Mouse (Mus musculus) layer of hippocampus, postnatal 25 days (tissue): ENCODE measurements around the gene Dnaaf1. TPM values are rescaled to one million over a fixed set of nuclear protein-coding genes. Genes with fewer than 3 reads are reported as not detected.
A peak's percentile ranks its signal among the peaks of the same experiment; 100 is the strongest.

Experiments used
- DNase-seq, 2 experiments: peaks; one replicate each; pipeline ENCODE4 v3.0.0; 2022; ENCODE audit warnings: mixed read lengths in 2 of 2, low spot score in 1 of 2; ENCODE audit errors: extremely low spot score in 1 of 2
- total RNA-seq, 2 experiments: library from RNA; stranded (reverse); gene quantifications; 2 replicates each; pipeline ENCODE4 v1.2.3; 2021

The Dnaaf1 gene
- total RNA-seq, 2 experiments from 2014 or later = 0.12 to 0.22 TPM

DNA sequence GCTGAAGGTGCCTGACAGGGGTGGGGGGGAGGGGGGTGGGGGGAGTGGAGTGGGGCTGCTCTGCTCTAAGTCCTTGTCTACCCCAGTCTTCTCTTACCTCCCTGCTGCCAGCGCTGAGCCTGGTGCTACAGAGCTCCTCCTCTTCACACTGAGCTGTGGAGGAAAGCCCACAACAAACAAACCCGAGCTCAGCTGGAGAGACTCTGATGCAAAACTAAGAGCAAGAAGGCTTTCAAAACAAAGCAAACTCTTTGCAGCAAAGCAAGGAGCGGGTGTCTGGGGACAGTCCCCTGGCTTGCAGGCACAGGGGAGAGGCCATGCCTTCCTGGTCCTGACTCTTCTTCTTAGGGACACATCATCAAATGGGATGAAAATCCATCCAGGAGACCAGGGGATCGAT lies 5.2 kb upstream of the Dnaaf1 start:
- DNase-seq = no peak

DNA sequence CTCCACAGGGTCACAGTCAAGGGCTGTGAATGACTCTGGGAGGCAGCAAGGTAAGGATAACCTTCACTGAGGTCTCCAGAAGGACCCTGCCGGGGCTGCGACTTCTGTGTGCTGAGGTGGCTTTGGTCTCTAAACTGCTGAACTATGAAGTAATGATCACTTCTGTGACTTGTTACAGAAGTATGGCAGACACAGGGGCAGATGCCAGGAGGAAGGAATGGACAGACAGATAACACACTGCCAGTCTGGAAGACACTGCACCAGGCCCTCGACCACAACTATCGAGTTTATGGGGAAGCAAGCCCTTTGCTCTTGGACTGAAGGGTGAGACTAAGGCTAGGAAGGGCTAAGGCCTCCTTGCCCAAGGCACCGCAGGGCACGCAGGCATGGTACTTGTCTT lies 3.9 kb upstream of the Dnaaf1 start:
- DNase-seq = no peak

DNA sequence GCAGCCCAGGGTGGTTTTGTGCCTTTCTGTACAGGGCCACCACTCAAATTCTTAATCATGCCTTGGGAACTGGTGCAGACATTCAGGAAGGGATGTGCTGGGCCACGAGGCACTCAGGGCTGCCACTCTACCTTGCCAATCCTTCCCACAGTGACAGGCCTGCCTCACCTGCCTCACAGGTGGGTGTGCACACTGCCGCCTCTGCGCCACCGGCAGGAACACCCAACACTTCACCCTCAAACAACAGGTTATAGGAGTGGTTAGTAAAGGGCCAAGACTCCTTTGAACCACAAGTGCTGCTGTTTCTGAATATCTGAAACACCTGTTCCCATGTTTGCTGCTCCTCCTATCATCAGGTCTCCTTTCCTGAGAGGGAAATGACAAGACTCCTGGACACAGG lies 2.6 kb upstream of the Dnaaf1 start:
- DNase-seq = no peak

DNA sequence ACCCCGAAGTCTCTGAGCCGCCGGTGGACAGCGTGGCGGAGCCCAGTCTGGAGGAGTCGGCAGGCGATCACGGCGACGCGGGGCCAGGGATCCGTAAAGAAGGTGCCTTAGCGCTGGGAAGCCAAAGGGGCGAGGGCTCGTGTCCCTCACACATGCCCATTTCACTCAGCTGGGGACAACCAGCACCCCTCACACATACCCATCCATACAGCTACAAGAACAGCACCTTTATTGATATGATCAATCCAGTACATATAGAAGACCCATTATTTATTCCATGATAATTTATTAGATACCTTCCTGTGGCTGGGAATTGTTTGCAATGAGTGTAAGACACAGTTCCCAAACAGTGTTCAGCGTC lies 311 bp downstream of the Dnaaf1 start:
- no peak for DNase-seq

DNA sequence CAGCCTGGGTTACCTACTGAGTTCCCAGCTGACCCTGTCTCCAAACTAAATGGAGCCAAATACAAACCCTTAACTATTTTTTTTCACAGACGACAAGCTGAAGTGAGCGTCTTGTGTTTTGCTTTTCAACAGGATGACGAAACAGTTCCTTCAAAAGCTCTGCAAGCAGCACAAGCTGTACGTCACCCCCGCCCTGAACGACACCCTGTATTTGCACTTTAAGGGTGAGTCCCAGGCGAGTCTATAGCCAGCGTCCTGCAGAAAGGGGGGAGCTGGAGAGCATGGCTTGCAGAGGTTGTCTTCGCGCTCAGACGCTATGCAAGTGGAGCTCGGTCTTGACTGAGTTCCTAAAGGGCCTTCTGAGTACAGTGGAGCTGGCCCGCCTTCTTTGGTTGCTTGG lies 4.1 kb downstream of the Dnaaf1 start:
- no peak for DNase-seq

DNA sequence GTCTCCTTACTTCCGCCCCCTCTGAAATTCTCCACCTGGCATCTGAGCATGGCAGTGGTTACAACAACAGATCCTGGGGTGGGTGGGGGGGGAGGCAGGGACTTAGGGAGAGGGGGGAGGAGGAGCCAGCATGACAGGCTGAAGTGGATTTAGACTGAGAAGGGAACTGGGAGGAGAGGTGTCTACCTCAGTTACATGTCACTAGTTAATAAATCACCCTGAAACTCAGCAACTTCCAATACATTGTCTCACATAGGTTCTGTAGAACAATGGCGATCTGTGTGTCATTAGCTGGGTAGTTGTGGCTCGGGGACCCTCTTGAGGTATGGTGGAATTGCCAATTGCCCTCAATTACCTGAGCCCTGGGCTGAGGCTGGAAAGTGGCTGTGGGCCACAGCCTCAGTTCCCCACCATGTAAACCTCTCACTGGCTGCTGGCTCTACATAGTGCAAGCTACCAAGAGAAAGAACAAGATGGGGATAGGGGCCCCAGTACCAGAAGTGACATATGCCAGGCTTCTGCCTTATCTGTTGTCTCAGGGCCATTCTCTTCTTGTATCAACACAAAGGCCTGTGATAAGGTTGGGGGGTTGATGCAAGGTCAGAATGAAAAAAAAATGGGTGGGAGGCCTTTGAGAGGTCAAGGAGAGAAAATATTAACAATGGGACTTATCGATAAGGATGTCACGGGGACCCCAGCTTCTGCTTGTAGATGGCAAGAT lies 5.6 kb downstream of the Dnaaf1 start:
- DNase-seq = no peak

DNA sequence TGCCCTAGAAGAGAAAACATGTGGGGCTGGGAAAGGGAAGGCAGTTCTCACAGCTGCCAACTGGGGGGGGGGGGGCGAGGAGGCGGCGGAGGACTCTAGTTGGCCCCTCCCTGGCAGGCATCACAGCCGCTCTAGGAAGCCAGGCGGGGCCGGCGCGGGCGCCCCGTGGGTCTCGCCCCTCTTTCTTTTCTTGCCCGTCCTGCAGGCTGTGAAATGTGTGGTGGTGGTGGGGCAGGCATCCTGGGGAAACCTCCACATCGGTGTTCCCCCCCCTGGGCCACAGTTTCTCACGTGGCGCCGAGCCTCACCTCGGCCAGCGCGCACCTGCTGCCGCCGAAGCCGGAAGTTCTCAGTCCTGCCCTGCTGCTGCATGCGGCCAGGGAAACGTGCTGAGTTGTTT lies 10.9 kb downstream of the Dnaaf1 start:
- DNase-seq = no peak

DNA sequence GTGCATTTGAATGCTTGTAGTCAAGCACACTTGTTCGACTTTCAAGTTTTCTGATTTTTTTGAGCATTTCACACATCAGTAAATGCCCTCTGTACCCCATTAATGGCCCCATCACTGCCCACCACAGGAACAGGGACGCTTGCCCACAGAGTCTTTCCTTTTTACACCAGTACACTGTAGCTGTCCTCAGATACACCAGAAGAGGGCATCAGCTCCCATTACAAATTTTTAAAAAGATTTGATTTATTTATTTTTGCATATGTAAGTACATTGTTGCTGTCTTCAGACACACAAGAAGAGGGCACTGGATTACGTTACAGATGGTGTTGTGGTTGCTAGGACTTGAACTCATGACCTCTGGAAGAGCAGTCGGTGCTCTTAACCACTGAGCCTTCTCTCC lies 13.3 kb downstream of the Dnaaf1 start:
- no peak for DNase-seq

DNA sequence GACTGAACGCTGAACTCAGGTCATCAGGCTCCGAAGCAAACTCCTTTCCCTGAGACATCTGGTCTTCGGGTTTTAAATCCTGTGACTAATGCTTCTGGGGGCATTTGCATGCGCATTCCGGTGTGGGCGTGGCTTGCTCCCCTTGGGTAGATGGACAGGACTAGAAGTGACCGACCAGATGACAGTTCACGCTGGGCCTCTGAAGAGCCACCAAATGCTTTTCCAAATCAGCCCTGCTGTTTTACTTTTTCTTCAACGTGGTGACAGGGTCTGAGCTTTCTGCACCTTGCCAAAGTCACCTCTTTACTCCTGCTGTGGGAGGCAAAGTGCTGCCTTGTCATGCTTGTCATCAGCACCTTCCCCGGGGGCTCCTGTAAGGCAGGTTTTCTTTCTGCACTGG lies 13.8 kb downstream of the Dnaaf1 start:
- no peak for DNase-seq

DNA sequence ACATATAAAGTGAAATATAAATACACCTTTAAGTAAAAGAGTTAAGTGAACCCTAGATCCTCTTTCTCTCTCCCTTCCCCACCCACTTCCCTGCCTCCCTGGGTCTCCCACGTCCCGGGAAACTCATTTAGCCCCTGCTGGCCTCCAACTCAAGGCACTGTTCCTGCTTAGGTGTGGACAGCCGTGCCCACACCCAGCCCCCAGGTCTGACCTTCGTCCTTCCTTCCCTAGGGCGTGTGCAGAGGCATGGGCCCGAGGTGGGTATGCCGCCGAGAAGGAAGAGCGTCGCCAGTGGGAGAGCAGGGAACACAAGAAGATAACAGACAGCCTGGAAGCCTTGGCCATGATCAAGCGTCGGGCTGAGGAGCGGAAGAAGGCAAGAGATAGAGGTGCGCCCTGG lies 15.3 kb downstream of the Dnaaf1 start:
- DNase-seq = no peak

DNA sequence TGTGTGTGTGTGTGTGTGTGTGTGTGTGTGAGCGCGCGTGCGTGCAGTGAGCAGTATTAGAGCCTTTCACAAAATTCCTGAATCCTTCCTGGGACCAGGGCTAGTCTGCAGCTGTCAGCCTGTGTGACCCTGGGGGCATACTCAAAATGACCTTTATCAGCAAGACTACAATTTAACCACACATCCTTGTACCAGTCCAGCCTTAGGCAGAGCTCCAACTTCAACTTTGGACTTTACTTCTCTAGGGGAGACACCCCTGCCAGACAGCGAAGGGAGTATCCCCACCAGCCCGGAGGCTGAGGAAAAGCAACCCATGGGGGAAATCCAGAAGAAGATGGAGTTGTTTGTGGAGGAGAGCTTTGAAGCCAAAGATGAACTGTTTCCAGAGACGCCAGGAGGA lies 16.4 kb downstream of the Dnaaf1 start:
- DNase-seq = no peak

DNA sequence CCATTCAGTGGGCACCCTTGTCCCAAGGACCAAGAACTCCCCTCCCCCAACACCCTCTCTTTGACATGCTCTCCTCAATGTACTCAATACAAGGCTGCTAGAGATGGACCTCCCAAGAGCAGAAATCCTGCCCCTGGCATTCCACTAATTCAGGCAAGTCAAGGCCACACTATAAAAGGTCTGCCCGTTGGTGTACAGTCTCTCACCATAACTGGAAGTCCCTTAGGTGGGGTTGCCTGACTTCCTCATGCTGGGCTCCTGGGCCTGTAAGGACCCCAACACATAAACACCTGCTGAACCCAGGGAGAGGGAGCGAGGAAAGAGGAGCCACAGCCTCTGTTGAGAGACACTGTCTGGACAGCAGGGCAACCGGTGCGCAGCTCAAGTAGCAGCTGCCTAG lies 28.7 kb downstream of the Dnaaf1 start:
- DNase-seq = no peak

DNA sequence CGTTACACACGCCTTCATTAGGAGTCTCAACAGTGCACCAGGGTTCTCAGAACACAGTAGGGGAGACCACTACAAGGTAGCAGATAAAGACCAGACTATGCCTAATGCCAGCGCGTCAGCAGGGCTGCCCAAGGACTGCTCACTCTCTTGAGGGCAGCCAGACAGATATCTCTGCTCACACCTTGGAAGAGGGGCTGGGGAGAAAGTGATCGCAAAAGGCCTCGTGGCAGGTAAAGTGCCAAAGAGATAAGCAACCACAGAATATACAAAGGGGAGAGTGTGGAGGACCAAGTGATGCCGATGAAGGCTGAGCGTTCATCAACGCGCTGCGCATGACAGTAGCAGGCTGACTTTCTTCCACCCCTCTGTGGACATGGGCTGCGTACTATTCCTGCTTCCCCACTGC lies 29.4 kb downstream of the Dnaaf1 start:
- DNase-seq = no peak

DNA sequence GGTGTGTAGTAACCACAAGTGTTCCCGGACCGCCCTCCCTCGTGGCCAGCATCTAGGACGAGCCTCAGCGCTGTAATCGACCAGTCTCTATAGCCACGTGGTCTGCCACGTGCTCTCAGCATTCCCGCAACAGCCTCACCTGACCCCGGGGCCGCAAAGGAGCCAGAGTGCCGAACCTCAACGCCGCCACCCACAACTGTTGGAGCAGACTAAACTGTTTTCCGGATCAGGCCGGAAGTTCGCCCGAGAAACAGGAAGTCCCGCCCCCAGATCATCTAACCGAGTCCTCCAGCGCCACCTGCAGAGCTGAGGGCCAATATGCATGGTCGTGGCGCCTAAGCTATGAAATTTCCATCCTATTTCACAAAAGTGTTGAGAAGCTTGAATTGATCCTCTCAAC lies 30.0 kb downstream of the Dnaaf1 start, which contains the start of gene Taf1c:
Taf1c (minus strand) TSS at position 227 of the 400 bp plus-strand sequence.
- DNase-seq = peak; percentile 92 to 96

DNA sequence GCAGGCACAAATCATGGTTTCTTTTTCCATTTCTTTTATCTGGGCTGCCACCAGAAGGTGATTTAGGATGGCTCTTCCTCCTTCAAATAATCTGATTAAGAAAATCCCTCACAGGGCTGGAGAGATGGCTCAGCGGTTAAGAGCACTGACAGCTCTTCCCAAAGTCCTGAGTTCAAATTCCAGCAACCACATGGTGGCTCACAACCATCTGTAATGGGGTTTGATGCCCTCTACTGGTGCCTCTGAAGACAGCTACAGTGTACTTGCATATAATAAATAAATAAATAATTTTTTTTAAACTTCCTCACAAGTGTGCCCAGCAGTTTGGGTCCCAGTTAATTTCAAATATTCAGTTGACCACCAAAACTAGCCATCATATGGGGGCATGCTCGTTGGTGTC lies 31.2 kb downstream of the Dnaaf1 start:
- no peak for DNase-seq

DNA sequence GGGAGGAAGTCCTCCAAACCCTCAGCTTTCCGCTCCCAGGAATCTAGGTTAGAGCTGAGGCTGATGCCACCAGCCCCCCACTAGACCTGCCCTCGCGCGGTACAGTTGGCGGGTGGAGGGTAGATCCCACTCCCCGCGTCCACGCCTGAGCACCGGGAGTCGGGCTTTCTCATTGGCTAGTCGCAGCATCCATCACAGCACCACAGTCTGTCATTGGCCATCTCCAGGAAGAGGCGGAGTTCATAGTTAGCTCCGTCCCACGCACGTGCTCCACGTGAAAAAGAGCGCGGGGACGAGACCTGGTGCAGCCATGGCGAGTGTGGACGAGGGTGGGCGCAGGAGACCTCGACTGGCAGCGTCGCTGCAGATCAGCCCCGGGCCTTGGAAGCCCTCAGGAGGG lies 37.4 kb downstream of the Dnaaf1 start, which contains the start of gene Adad2:
Adad2 (plus strand) TSS at position 277 of the 400 bp plus-strand sequence.
- no peak for DNase-seq

DNA sequence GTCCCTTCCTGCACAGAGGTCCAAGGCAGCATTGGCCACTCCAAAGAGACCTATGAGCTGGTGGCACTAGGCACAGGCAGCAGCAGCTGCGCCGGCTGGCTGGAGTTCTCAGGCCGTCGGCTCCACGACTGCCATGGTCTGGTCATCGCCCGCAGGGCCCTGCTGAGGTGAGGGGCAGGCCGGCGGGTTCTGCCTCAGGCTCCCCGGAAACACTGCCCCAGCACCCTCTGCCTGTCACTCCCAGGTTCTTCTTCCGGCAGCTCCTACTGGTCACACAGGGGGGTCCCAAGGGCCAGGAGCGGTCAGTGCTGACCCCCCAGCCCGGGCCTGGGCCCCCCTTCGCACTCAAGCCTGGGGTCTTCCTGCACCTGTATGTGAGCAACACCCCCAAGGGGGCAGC lies 40.1 kb downstream of the Dnaaf1 start:
- DNase-seq = no peak

DNA sequence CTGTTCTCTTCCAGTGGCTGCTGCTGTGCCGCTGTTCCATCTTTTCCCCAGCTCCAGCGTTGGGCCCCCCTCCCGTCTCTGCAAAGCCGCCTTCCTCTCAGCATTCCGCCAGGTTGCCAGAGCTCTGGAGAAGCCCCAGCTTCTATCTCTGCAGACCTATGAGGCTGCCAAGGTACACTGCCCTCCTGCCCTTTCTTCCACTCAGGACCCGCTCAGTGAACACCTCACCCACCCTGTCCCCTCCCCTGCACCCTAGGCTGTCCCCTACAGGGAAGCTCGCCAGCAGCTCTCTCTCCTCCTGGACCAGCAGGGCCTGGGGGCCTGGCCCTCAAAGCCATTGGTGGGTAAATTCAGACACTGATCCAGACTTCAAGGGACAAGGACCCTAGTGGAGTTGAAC lies 41.3 kb downstream of the Dnaaf1 start:
- DNase-seq = no peak

DNA sequence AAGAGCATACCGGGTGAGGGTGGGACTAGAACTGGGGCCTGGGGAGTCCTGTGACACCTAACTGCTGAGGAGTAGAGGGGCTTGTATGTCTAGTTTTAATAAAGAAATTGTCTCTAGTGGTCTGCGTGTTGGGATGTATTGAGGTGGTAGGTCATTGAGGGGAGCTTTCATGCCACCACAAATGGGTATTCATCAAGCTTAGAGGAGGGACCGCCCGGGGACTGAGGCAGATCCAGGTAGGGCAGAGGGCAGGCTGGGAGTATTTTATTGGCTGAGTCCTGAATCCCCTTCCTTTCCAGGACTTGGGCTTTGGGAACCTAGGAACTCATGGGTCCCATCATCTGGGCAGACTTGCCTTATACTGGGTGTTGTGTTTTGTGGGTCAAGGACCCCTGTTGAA lies 41.8 kb downstream of the Dnaaf1 start:
- DNase-seq = no peak

DNA sequence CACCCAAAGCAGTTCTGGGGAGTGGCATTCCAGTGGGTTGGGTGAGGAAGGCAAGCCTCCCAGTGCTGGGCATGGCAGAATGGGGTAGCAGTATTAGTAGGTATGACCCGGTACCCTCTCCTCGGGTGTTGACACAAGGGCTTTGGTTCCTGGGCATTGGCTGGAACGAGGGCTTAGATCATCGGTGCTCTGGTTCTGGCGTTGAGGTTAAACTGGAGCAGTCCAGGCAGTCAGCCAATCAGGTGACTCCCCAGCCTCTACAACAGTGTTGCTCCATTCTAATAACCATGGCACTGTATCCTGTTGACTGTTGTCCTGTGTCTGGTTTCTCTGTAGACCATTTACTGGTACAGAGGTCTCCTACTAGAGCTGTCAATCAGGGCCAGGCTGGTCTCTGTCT lies 42.6 kb downstream of the Dnaaf1 start:
- DNase-seq = no peak

DNA sequence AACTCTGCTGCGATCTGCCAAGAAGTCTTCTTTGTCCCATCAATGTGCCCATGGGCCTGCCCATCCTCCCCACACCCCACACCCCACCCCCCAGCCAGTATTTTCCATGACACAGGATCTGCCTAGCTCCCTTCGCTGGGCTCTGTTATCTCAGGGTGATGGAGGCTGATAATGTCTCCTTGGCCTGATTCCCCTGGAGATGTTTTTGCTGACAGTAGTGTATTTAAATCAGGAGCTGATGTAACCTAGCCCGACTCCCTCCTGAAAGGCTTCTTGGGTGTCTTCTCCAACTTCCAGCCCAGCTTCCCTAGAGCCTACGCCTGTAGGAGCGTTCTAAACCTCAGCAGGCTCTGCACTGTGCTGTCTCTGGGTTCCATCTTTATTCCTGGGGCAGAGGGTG lies 43.9 kb downstream of the Dnaaf1 start:
- DNase-seq = no peak

DNA sequence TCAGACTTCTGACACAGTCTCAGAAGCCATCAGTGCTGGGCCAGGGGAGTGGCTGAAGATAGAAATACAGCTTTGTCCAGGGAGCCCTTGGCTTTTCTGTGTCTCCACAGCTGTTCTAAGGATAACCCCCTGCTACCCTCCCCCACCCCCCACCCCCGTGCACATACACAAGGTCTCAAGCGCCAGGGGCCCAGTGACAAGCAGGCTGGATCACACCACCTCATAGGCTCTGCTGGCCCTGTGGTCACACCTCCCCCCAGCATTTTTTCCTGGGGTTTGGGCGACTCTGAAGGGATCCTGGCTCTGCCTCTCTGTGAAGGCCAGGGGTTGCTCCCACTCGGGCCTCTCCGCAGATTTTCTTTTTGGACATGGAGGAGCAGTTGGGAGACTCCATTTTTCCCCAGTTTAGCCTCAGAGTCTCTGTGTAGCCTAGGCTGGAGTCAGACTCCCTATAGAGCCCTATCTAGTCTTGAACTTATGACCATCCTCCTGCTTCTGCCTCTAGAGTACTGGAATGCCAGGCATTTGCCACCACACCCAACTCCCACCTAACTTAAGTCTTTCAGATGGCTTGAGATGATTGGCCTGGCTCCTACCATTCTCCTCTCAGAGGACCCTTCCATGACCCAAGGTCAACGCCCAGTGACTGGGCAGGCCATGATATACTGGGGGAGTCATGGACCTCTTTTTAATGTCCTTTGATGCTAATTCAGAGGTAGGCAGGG lies 45.2 kb downstream of the Dnaaf1 start:
- no peak for DNase-seq
